Mouse (Mus musculus): Measurements from ENCODE around the gene Sox15. TPM values are rescaled to one million over a fixed set of nuclear protein-coding genes. Genes with fewer than 3 reads are reported as not detected.
"Not testable (repeated sequence)": the region's sequence is repeated elsewhere in the genome, so short reads cannot be mapped to it uniquely, and the experiment has no call there.

Sox15 gene
- polyA plus RNA-seq (2015; fragmentation: Nextera tagmentation; extraction: Ambion mirVana): not detected in 2 replicates

DNA sequence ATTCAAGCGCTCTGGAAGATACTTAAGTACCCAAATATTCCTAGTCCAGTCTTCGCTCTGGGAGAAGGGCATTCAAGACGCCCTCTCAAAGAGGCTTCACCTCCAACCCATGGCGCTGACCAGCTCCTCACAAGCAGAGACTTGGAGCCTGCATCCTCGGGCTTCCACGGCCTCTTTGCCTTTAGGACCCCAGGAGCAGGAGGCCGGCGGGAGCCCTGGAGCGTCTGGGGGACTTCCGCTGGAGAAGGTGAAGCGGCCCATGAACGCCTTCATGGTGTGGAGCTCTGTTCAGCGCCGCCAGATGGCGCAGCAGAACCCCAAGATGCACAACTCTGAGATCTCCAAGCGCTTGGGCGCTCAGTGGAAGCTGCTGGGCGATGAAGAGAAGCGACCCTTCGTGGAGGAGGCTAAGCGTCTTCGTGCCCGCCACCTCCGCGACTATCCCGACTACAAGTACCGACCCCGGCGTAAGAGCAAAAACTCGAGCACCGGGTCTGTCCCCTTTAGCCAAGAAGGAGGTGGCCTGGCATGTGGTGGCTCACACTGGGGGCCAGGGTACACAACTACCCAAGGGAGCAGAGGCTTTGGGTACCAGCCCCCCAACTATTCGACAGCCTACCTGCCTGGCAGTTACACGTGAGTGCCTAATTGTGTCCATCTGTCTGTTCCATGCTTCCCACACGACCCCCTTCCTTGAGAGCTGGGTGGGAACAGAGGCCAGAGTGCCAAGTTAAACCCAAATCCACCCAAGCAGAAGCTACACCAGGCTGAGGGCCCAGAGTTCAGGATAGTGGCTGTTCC lies at the start of gene Sox15:
Sox15 (plus strand) TSS at position 51 of the 801 bp plus-strand sequence.
- 0 out of 2 replicates have a peak within 1 kb of the TSS, but pooled peaks have one; percentile 46 for H3K9ac ChIP-seq
- no peaks in the 10 kb centered on the region for H3K9me3 ChIP-seq
- 0 out of 2 replicates have a peak within 1 kb of the TSS, but pooled peaks have one; percentile 4 for H3K4me3 ChIP-seq
- ATAC-seq (ENCODE audit: low FRiP score): peak; percentile 50; the same call in 1 of the 2 replicates
- no peak within 1 kb of the TSS for H3K4me2 ChIP-seq
- WGBS: 21% methylated on average over 34 of the region's 34 CpGs
- peak within 1 kb of the TSS; percentile 42; the same call in 1 of the 2 replicates for H3K27ac ChIP-seq
- H3K4me1 ChIP-seq (replicated peaks): peaks cover 23% of the 10 kb centered on the region
- peaks cover 73% of the 10 kb centered on the region for H3K36me3 ChIP-seq
- no peaks in the 10 kb centered on the region for H3K27me3 ChIP-seq

DNA sequence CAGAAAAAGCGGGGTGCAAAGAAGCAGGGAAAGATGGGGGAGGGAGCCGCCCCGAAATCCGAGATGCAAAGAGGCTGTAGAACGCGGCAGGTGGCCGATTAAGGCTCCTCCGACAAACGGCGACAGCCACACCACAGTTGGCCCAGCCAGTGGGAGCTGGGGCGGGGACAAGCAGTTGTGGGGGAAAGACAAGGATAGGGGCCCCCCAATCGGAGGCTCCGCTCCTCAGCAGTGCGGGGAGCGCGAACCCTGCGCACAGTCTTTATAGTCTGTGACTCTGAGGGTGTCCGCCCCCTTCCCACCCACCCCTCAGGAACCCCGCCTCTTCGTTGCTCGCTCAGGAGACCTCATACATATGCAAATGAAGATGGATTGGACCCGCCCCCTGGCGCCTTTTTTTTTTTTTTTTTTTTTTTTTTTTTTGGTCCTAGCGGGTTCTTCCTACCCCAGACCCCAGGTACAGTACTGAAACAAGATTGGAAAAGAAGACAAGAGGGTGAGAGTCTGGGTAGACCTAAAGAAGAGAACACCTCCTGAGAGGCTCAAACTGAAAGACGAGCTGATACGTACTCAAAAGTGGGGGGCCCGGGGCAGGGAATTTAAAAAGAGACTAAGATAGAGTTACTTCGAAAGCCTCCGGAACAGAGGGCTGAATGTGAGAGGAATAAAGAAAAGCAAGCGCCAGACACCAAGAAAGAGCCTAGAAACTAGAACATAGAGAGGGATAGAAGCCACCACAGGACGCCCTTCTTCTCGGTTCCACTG lies 49.2 kb upstream of the Sox15 start, which contains the start of gene Atp1b2:
Atp1b2 (minus strand) TSS at position 217 of the 765 bp plus-strand sequence.
- Histone ChIP-seq H3K9ac (peak within 1 kb of the TSS; percentile 89), H3K27ac (peak within 1 kb of the TSS; percentile 78), H3K4me2 (peak within 1 kb of the TSS; percentile 100), H3K9me3 (no peaks in the 10 kb centered on the region), H3K4me3 (peak within 1 kb of the TSS; percentile 73), H3K36me3 (peaks cover 13% of the 10 kb centered on the region), H3K4me1 (replicated peaks) (peaks cover 35% of the 10 kb centered on the region), H3K27me3 (peaks cover 13% of the 10 kb centered on the region; the same call in 1 of the 2 replicates)
- ATAC-seq (ENCODE audit: low FRiP score): peak; percentile 90
- 3% methylated on average over 32 of the region's 32 CpGs for WGBS

DNA sequence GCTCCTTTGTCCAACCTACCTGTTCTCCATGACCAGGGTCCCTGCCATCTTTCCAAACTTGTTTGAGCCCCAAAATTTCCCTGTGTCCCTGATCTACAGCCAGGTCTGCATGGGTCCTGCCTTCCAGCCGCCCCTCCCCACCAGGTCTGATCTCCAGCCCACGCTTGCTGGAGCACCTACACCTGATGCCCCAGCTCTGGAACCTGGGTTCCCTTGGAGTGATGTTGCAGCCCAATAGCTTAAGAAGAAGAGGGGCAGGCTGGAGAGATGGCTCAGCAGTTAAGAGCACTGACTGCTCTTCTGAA lies 48.7 kb upstream of the Sox15 start:
- Histone ChIP-seq H3K4me2 (peak overlapping the region; percentile 100), H3K27ac (peak overlapping the region; percentile 35), H3K27me3 (peaks cover 13% of the 10 kb centered on the region; the same call in 1 of the 2 replicates), H3K9ac (peak overlapping the region; percentile 39; the same call in 1 of the 2 replicates), H3K9me3 (no peaks in the 10 kb centered on the region), H3K4me3 (peak overlapping the region; percentile 73), H3K36me3 (peaks cover 12% of the 10 kb centered on the region), H3K4me1 (replicated peaks) (peaks cover 32% of the 10 kb centered on the region)
- ATAC-seq (ENCODE audit: low FRiP score): no peak
- 54% methylated on average over 2 of the region's 2 CpGs for WGBS

DNA sequence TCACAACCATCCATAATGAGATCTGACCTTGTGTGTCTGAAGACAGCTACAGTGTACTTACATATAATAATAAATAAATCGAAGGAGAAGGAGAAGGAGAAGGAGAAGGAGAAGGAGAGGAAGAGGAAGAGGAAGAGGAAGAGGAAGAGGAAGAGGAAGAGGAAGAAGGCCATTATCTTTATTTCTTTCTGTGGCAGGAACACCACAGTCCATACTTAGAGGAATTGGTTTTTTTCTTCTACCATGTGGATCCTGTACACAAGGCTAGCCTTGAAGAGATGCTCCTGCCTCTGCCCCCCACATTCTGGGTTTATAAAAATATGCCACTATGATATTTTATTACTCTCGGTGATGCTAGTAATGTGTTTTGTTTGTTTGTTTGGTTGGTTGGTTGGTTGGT lies 48.3 kb upstream of the Sox15 start:
- Histone ChIP-seq H3K36me3 (peaks cover 8% of the 10 kb centered on the region), H3K9ac (no peak overlapping the region)
- 91% methylated on average over 2 of the region's 2 CpGs for WGBS

DNA sequence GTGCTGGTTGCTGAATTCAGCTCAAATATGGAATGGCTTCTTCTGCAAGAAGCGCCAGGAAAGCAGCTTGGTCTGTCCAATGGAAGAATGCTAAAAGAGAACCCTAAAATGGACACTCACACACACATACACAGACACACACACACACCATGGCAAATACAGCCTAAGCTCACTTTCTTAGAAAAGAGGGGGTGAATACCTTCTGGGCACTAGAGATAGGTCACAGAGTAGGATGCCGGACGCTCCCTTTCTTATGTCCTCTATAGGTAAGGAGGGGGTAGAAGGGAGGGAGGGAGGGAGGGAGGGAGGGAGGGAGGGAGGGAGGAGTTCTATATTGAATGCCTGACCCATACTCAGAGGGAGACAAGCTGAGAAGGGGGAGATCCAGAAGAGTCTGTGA lies 46.6 kb upstream of the Sox15 start:
- H3K9me3 ChIP-seq: no peaks in the 10 kb centered on the region
- no peaks in the 10 kb centered on the region for H3K36me3 ChIP-seq
- WGBS: 75% methylated on average over 3 of the region's 3 CpGs
- no peak for ATAC-seq (ENCODE audit: low FRiP score)
- H3K9ac ChIP-seq: no peak overlapping the region
- no peak overlapping the region for H3K4me2 ChIP-seq
- no peak overlapping the region for H3K4me3 ChIP-seq
- peaks cover 21% of the 10 kb centered on the region for H3K4me1 ChIP-seq (replicated peaks)
- H3K27ac ChIP-seq: no peak overlapping the region
- peaks cover 9% of the 10 kb centered on the region; the same call in 1 of the 2 replicates for H3K27me3 ChIP-seq

More for the DNA sequence above, 48.3 kb upstream of the Sox15 start:
- ATAC-seq (ENCODE audit: low FRiP score): no peak
- no peak overlapping the region for H3K4me3 ChIP-seq
- no peak overlapping the region for H3K4me2 ChIP-seq
- peaks cover 29% of the 10 kb centered on the region for H3K4me1 ChIP-seq (replicated peaks)
- H3K27me3 ChIP-seq: peaks cover 13% of the 10 kb centered on the region; the same call in 1 of the 2 replicates
- H3K9me3 ChIP-seq: no peaks in the 10 kb centered on the region
- H3K27ac ChIP-seq: no peak overlapping the region

DNA sequence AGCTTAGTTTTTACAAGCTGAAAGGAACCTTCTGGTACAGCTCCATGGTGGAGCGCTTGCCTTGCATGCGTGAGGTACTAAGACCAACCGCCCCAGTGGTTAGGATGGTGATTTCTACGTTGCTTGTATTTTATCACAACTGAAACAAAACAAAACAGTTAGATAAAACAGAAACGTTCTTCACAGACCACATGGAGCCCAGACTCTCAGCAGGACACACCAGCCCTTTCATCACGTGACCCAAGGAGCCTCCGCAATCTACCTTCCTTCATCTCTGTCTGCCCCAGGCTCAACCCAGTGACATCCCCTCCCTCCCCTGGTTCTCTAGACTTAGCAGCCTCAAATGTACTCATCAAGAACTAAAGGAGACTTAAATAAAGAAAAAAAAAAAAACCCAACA lies 45.7 kb upstream of the Sox15 start:
- Histone ChIP-seq H3K9ac (no peak overlapping the region), H3K27ac (no peak overlapping the region), H3K9me3 (no peaks in the 10 kb centered on the region), H3K4me3 (no peak overlapping the region), H3K36me3 (no peaks in the 10 kb centered on the region), H3K4me2 (no peak overlapping the region), H3K4me1 (replicated peaks) (peaks cover 16% of the 10 kb centered on the region), H3K27me3 (0 out of 2 replicates have a peak, but pooled peaks cover under 1% of the 10 kb centered on the region)
- ATAC-seq (ENCODE audit: low FRiP score): no peak
- 62% methylated on average over 7 of the region's 7 CpGs for WGBS

DNA sequence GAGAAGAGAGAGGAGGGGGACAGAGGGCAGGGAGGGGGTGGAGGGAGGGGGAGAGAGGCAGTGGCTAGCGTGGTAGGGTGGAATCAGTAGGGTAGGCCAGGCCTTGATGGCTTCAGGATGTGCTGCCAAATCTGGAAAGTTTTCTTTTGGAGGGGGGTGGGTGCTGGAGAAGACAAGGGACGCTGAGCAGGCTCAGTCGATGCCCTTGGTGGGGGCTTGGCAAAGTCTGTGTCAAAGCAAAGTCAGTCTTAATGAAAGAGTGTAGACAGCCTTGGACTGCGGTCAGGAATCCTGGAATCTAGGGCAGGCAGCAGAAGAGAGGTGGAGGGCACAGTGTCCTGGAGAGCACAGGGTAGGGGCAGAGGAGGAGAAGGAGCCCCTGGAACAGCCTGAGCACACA lies 44.2 kb upstream of the Sox15 start:
- no peaks in the 10 kb centered on the region for H3K9me3 ChIP-seq
- H3K4me2 ChIP-seq: no peak overlapping the region
- no peak overlapping the region for H3K27ac ChIP-seq
- 66% methylated on average over 4 of the region's 4 CpGs for WGBS
- no peaks in the 10 kb centered on the region for H3K36me3 ChIP-seq
- H3K4me3 ChIP-seq: no peak overlapping the region
- no peak for ATAC-seq (ENCODE audit: low FRiP score)
- no peak overlapping the region for H3K9ac ChIP-seq
- H3K4me1 ChIP-seq (replicated peaks): peaks cover 8% of the 10 kb centered on the region
- H3K27me3 ChIP-seq: peaks cover 11% of the 10 kb centered on the region; the same call in 1 of the 2 replicates

DNA sequence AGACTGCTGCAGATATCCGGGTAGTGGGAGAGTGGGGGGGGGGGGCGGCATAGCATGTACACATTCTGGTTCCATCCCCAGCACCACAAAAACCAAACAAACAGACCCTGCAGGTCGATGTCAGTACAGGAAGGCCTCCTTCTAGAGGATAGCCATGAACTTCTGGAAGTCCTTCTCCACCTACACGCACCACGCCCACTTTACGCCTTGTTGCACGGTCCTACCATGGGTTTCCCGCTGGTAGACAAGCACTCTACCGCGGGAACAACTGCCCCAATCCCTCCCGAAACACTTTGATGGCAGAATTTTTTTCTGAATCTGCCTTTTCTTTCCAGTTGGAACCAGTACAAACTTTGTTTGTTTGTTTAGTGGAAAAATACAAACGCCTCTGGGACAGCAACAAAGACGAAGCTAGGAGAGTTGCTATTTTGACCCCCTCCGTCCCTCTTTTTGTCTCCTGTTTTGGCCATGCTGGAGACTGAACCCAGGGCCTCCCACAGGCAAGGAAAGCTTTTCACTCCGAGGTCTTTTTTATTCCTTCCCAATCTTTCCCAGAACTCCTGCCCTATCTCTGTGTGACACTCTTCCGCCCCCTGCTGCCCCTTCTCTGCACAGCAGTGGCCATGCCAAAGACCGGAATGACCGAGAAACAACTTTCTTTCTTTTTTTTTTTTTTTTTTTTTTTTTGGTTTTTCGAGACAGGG lies 41.4 kb upstream of the Sox15 start:
- H3K36me3 ChIP-seq: no peaks in the 10 kb centered on the region
- no peak overlapping the region for H3K4me2 ChIP-seq
- ATAC-seq (ENCODE audit: low FRiP score): no peak
- 7% methylated on average over 19 of the region's 19 CpGs for WGBS
- H3K4me1 ChIP-seq (replicated peaks): 0 out of 2 replicates have a peak, but pooled peaks cover 4% of the 10 kb centered on the region
- peaks cover 14% of the 10 kb centered on the region; the same call in 1 of the 2 replicates for H3K27me3 ChIP-seq
- H3K9ac ChIP-seq: no peak overlapping the region
- no peak overlapping the region for H3K27ac ChIP-seq
- H3K9me3 ChIP-seq: no peaks in the 10 kb centered on the region
- H3K4me3 ChIP-seq: no peak overlapping the region

DNA sequence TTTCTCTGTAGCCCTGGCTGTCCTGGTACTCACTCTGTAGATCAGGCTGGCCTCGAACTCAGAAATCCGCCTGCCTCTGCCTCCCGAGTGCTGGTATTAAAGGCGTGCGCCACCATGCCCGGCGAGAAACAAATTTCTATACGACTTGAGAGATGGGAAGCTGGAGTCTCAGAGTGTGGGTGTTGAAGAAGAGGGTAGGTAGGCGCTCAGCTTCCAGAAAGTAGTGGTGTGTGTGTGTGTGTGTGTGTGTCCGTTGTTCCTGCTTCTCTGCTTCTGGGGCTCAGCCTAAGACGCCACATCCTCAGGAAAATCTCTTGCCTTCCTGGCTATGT lies 40.9 kb upstream of the Sox15 start:
- H3K9ac ChIP-seq; H3K36me3 ChIP-seq; H3K4me2 ChIP-seq; H3K4me1 ChIP-seq (replicated peaks); H3K27ac ChIP-seq; H3K9me3 ChIP-seq; ATAC-seq (ENCODE audit: low FRiP score); H3K4me3 ChIP-seq: not testable (repeated sequence)
- 52% methylated on average over 11 of the region's 11 CpGs for WGBS
- H3K27me3 ChIP-seq: peaks cover 14% of the 10 kb centered on the region; the same call in 1 of the 2 replicates

DNA sequence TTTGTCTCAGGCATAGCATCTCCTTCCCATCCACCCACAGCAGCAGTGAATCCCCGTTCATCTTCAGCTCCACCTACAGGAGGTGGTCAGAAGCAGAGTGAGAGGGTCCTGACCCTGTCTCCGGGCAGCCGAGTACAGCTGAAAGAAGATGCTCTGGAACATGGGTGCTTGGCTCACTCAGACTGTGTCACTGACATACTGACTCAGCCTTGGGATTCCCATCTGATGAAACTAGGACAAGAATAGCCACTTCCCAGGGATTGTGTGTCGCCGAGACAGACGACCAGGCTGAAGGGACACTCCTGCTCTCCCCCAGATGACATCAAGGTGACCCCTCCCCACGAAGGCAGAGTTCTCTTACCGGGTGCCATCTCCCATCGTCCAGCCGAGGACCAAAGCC lies 38.3 kb upstream of the Sox15 start:
- H3K27ac ChIP-seq: no peak overlapping the region
- H3K4me2 ChIP-seq: no peak overlapping the region
- peaks cover 7% of the 10 kb centered on the region for H3K4me1 ChIP-seq (replicated peaks)
- peaks cover 14% of the 10 kb centered on the region; the same call in 1 of the 2 replicates for H3K27me3 ChIP-seq
- no peaks in the 10 kb centered on the region for H3K36me3 ChIP-seq
- peak overlapping the region; percentile 51; the same call in 1 of the 2 replicates for H3K9ac ChIP-seq
- H3K9me3 ChIP-seq: no peaks in the 10 kb centered on the region
- H3K4me3 ChIP-seq: no peak overlapping the region
- WGBS: 52% methylated on average over 10 of the region's 10 CpGs
- no peak for ATAC-seq (ENCODE audit: low FRiP score)

DNA sequence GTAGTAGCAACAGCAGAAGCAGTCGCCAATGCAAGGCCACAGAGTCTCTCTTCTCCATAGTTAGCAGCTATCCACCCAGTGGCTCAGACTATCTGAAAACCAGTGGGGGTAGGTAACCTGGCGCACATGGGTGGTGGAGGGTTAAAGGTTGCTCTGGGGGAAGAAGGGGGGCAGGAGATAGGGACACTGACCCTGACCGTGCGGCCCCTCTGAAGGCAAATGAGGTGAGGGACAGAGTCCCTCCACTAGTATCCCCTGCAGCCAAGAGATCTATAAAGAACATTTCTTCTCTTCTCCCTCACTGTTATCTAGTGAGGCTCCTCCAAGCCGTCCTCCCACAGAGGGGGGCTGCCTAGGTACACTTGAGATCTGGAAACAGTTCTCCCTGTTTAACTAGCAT lies 37.3 kb upstream of the Sox15 start, which contains the start of gene Shbg:
Shbg (minus strand) TSS at position 101 of the 400 bp plus-strand sequence.
- WGBS: 76% methylated on average over 5 of the region's 5 CpGs
- Histone ChIP-seq H3K9ac (peak within 1 kb of the TSS; percentile 51; the same call in 1 of the 2 replicates), H3K4me3 (no peak within 1 kb of the TSS), H3K27ac (no peak within 1 kb of the TSS), H3K4me2 (no peak within 1 kb of the TSS), H3K36me3 (no peaks in the 10 kb centered on the region), H3K27me3 (peaks cover 14% of the 10 kb centered on the region; the same call in 1 of the 2 replicates), H3K9me3 (no peaks in the 10 kb centered on the region), H3K4me1 (replicated peaks) (peaks cover 13% of the 10 kb centered on the region)
- ATAC-seq (ENCODE audit: low FRiP score): no peak
